Mouse (Mus musculus) monocyte, adult 5-6 weeks (primary cell): ENCODE measurements around the gene Aunip. TPM values are rescaled to one million over a fixed set of nuclear protein-coding genes. Genes with fewer than 3 reads are reported as not detected.

Source experiments
- ATAC-seq: fragments of 153-309, 156-312 bp; replicated peaks from 2 replicates; pipeline ENCODE4 v1.8.0; 2017; ENCODE audit warnings: mild to moderate bottlenecking; ENCODE audit not compliant: low TSS enrichment, insufficient number of reproducible peaks, severe bottlenecking, poor library complexity, low FRiP score
- total RNA-seq: library from RNA; stranded (forward); fragments of 200-1000, 200-491, 200-594 nt; gene quantifications from 3 replicates; pipeline ENCODE4 v1.2.3, GENCODE M21; 2017

The Aunip gene
- not detected in 3 replicates for total RNA-seq

DNA sequence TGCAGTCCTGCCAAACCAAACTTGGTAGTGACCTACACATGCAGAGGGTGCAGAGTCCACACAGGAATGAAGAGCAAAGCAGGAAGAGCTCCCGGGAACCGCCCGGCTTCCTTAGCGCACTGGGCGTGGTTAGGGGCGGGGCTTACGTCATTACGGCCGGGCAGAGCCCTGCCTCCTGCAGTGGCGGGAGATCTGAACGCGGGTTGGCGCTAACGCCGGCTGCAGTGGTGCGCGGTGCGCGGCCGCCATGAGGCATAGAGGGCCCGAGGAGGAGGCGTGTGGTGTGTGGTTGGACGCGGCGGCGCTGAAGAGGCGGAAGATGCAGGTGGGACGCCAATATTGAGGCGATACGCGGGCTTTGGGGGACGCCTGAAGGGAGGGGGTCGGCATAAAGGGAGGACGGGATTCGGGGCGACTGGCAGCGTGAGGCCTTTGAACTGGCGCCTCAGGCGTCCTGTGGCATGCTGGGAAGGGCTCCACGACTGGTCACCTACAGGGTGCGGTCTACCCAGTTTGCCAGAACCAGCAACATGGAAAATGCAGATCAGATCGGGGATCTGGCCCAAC lies at the start of gene Aunip:
Gene Aunip (plus strand): TSS at position 155 of the 567 bp plus-strand sequence.
- ATAC-seq, result peak; percentile 92

DNA sequence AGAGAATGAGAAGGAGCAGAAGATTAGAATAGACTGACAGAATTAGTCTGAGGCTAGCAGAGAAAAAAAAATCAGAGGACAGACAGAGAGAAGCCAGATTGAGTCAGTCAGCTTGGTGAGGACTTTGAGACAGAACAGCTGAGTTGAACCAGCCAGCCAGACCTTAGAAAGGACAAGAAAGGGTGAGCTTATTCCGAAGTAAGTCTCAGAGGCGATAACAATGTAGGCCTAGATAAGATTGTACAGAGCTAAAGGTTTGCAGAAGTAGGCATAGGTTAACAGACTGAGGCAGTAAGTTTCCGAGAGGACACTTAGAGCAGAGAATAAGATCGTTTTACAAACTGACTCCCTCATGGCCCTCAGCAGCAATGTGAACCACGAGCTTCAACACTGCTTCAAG lies 49.5 kb upstream of the Aunip start:
- no peak for ATAC-seq

DNA sequence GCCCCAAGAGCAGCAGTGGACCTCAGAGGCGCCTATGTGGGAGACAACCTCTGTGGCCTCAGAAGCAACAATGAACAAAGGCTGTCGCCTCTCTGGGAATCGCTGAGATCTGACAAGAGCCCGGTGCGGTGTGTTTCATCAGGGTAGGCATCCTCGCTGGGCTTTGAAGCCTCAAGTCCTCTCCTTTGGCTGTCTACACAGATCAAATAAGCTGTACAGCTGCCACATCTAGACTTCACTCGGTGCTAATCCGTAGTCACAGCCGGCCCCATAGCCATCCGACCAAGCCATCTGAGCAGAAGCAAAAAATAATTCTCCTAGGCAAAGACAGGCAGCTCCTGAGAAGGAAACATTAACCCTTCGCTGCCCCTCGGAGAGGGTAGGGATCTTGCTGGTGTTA lies 45.0 kb upstream of the Aunip start:
- no peak for ATAC-seq

DNA sequence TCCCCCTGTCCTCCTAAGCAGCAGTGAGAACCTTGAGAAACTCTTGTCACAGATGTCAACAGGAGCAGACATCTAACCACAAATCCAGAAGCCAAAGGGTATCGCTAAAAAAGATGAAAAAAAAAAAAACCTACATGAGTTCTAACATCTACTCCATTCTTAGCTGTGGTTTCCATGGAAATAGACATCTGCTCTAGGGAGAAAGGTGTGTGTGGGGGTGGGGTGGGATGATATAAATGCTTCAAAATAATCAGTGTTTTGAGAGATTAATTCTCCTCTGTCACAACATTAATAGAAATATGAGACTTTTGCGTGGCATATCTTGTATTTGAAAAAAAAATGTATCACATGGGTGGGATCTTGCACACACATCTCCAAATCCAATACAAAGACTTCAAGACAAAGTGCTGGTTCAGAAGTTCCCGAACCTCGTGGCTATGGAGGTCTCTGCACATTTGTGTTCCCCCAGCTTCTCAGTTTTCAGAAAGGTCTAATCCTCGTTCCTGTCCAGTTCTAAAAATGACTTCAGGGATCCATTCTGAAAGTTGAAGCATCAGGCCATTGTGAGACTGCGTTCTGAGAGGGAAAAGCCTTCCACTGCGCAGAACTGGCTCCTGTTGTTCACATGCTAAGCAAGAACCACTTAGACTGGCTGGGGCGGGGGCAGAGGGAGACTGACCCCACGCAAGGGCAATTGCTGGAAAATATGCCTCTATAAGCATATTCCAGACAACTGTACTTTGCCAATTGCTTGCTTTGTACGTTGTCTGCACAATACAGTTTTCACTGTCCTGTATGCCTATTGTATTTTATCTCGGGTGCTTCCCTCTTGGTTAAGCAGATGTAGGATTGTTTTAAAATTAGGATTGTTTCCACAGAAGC lies 44.2 kb upstream of the Aunip start:
- ATAC-seq, result no peak

DNA sequence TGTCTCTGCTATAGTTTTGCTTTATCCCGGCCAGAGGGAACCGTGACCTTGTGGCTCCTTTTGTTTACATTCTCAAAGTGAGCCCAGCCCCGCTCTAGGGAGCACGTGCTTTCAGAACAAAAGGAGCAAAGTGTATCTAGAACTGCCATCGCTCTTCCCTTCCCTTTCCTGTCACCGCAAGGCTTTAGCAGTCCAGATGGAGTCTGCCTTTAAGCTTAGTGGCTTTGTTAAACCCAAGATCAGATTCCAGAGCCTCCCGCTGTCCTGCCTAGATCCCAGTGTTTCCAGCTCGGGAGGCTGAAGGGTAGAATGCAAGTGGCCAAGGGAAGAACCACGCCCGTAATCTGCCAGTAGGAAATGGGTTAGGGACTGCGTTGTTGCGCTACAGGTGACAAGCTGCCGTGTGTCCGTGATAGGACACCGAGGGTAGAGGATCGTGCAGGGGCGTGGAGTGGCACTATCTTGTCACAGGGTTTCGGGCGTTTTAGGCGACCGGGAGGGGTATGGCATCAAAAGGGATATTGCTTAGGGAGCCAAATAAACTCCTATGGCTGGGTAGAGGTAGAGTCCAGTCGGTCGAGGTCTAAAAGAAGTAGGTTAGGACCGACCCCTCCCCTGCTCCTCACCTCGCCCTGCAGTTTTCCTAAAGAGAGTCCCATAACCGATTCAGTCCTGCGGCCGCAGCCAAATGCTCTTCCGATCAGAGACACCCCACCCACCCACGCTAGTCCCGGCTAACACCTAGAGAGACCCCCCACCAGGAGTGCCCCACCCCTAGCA lies 43.2 kb upstream of the Aunip start:
- no peak for ATAC-seq

DNA sequence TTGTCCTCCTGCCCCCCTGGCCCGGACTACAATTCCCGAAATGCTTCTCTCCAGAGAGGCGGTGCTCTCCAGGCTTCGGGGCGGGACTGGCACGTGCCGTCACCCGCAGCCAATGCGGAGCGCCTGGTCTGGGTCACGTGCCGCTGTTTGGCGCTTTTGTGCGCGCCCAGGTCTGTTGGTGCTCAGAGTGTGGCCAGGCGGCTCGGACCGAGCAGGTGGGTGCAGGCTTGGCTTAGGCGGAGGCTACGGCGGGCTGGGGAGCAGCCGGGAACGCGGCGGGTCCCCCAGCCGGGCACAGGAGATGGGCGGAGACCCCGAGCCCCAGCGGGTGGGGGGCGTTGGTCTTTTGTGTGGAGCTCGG lies 42.6 kb upstream of the Aunip start, which contains the start of gene Stmn1:
Gene Stmn1 (plus strand): TSS at position 106 of the 361 bp plus-strand sequence.
- peak; percentile 93 for ATAC-seq

DNA sequence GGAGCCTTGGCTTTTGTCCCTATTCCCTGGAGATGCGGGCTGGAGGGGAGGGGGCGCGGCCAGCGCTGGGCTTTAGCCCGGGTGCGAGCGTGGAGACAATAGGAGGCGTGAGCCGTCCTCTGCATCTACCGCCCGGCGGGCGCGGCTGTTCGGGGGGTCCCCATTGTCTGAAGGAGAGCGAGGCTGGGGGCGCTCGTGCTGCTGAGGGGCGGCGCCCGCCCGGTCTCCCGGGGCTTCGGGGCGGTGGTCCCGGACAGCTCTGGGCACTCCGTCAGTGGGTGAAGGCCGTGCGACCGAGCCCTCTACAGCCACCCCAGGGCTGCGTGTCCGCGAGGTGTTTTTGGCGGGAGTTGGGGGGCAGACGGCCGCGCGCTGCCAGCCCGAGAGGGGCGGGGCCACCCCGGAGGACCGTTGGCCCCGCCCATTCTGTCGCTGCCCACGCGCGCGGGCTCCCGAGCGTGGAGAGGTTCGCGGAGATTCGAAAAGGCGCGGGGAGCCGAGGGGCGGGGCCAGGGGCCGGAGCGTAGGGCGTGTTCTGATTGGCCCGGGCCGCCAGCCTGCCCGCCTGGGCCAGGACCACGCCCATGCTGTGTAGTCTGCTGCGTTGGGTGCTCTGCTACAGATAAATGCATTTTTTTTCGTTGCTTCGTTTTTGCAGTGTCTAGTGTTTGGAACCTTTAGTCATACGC lies 42.1 kb upstream of the Aunip start:
- peak; percentile 85 for ATAC-seq

DNA sequence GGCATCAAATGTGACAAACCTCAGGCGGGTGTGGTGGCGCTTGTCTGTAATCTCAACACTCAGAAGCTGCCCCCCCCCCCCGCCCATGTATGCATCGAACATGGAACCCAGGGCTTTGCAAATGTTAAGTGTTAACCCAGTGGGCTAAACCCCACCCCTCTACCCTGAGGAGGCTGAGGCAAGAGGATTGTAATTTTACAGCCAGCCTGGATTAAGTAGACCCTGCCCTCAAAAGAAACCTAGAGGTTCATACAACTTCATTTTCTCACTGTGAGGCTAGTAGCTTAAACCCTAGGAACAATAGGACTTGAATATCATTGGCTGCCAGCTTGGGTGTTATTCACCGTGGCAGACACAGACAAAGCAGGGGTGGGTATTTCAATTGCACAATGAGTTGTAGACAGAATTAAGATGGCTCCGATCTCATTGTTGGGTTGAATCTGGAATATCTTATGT lies 41.4 kb upstream of the Aunip start:
- ATAC-seq, result no peak

DNA sequence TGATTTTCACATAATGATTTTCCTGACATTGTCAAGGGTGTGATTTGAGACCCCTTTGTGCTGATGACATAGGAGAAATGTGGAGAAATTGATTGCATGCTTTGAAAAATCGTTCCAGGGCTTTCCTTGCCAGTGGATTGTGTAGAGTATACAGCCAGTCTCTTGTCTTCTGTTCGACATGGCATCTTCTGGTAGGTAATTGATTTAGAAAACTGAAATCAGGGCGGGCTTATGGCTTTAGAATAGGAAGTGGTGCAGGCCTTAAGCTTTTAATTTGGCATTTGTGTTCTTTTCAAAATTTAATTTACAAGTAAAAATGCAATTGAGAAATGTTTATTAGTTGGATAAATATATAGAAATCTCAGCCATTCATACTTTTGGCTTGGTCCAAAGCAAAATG lies 40.8 kb upstream of the Aunip start:
- no peak for ATAC-seq

DNA sequence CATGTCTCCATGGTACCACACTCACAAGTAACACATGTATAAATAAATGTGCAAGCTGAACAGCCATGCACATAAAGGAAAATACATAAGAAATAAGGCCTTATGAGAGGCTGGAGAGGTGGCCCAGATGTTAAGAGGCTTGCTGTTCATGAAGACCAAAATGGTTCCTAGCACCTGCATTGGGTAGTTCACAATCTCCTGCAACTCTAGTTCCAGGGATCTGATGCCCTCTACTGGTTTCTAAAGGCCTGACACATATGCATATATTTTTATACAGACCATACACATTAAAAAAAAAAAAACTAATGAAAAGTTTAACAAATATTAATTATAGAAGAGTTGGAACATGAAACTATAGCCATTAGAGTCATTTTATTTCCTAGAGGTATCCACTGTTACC lies 39.3 kb upstream of the Aunip start:
- ATAC-seq, result no peak

DNA sequence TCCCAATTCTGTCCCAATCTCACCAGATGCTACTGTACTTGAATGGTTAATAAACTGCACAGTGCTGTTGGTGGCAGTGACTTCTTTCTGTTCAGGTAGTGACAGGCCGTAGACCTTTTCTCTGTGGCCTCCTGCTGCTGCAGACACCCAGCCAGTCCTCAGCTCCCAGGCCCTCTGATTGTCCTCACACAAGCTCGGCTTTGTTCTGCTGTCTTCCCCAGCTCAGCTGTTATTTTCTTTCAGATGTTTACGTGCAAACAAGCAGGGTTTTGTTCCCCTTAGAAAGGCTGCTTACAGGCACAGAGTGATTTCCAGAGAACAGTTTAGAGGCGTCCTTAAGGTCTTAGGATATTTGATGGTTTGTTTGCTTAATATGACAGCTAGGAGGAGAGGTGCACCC lies 37.0 kb upstream of the Aunip start:
- no peak for ATAC-seq

DNA sequence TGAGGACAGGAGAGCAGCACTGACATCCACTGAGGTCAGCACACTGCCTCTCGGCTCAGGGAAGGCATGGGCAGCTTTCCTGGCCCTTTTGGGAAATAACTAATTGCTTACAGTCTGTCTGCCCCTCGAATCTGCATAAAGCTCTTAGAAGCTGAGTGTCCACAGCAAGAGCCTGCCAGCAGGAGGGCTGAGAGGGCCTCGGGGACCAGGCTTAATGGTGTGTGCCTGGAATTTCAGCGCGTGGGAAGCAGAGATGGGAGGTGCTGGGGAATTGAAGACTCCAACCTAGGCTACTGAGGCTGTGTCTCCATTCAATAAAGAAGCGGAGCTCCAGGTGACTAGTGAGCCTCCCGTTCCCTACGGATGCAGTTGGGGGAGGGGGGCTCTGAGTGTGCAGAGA lies 36.6 kb upstream of the Aunip start:
- no peak for ATAC-seq

DNA sequence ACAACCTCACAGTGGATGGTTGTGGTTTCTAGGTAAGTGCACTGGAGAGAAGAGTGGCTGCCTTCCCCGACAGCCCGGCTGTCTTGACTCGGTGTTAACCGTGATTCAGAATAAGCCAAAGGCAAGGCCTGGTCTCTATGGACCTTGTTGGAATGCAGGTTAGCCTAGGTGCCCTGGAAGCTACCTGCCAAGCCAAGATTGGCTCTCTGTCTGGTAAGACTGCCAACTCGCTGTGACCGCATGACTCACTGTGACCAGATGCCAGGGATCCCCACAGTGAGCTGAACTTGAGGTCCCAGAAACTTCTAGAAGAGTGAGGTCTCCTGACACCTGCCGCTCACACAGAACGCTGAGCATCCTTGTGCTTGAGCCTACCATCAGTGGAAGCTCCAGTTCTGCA lies 33.9 kb upstream of the Aunip start:
- ATAC-seq, result no peak

DNA sequence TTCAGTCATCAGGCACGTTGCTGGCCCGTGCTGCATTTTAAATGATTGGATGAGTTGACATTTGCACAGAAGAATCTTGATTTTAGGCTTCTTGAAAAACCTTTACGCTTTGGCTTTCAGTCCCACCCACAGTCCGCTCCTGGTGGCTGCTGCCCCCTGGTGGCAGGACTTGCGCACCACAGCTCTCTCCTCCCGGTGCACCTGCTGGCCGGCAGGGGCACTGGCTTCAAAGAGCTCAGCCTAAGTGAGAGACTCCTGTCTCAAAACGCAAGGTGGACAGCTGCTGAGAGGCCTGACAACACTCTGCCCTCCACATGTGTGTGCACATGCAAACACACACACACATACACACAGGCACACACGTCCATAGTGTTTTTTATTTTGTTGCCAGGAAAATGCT lies 32.8 kb upstream of the Aunip start:
- ATAC-seq, result peak; percentile 88

DNA sequence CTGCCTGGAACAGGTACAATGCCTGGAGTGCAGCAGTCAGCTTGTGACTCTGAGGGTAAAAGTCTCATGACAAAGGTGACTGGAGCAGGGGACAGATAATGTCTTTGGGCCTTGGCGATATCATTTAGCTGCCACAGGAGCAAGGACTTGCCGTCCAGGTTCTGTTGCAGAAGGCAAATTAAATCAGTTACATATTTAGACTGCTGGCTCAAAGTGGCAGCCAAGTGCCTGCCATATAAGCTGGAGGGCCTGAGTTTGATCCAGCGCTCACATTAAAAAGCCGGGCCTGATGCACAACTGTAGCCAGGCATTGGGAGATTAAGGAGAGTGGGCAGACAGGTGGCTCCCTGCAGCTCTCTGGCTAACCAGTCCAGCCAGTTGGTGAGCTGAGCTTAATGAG lies 31.0 kb upstream of the Aunip start:
- ATAC-seq, result no peak

DNA sequence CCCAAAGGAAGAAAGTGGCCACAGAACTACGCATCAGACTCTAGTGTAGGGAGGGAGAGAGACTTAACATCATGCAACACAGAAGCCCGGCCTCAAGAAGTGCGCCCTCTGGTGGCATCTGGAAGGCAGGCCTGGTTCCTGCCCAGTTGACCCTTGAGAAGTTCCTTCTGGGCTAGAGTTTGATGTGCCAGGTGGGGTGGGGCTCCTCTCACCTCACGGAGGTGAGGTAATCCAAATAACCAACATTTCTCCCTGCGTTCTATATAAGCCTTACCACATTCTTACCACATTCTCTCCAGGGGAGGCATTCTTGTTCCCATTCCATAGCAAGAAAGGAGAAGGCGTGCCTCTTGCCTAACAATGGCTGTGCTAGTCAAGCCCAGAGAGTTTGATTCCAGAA lies 29.9 kb upstream of the Aunip start:
- peak; percentile 81 for ATAC-seq

DNA sequence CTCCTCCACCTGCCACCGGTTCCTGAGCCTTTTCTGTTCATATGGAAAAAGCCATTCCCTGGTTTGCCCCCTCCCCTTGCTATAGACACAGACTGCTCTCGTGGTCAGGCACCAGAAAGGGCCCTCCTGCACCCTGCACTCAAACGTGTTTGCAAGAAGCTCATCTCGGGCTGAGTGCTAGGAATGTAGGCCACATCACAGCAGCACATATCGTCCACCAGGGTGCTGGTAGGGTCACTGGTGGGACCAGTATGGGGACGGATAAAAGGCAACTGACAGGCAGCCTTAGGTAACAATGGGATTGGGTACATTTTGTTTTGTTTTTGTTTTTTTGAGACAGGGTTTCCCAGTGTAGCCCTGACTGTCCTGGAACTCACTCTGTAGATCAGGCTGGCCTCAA lies 29.5 kb upstream of the Aunip start:
- ATAC-seq, result no peak

DNA sequence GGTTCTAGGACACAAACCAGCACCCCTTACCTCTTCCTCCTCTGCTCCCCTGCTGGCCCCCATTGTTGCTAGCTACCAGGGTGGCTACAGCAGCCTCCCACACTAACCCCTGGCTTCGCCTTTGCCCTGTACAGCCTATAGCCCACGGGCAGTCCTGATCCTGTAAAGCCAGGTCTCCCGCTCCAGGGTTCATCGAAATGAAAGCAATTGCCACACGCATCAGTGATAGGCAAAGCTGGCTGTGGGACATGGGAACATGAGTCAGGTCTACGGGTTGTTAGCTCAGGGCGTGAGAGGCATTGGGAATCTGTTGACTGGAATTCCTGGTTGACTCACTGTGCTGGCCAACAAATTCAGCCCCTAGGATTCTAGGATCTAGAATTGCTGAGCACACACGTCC lies 28.4 kb upstream of the Aunip start:
- no peak for ATAC-seq

DNA sequence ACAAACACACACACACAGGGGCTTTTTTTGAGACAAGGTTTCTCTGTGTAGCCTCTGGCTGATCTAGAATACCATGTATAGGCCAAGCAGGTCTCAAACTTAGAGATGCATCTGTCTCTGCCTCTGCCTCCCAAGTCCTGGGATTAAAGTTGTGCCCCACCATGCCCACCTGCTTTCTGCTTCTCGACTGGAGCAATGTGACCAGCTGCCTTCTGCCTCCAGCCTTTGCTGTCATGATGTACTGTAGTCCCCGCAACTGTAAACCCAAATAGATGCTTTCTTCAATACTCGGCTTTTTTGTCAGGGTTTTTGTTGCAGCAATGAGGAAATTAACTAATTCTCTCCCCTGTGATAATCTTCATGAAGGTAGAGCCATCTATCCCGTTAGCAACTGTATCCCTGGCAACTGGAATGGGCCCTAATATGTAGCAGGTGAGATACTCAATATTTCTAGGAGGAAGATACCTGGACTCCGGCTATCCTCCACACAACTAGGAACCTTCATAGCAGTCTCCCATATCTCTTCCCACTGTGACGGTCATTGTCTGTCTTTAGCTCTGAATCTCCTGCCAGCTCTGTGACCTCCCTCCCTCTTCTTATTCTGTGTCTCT lies 27.6 kb upstream of the Aunip start:
- ATAC-seq, result no peak
